Mouse (Mus musculus): ENCODE measurements at regions not wholly inside any gene's neighbourhood (a gene's known extent, or its start where the extent isn't known, plus 50 kb on each side); places are given as distances from the start of the nearest gene placed in this dataset.

- no peak for DNase-seq
Observed at GRCm38 (mm10) chr7:138626061-138626460, 219.8 kb upstream of the Ppp2r2d start.

GRCm38 (mm10) chr7:138620896-138621655, 223.5 kb upstream of the Tcerg1l start:
- DNase-seq = no peak

GRCm38 (mm10) chr7:138620080-138620684, 222.7 kb upstream of the Tcerg1l start:
- DNase-seq = no peak

GRCm38 (mm10) chr7:138616468-138616867, 218.9 kb upstream of the Tcerg1l start:
- DNase-seq = no peak

- no peak for DNase-seq
Observed at GRCm38 (mm10) chr7:138609605-138610004, 212.1 kb upstream of the Tcerg1l start.

- no peak for DNase-seq
Observed at GRCm38 (mm10) chr7:138609124-138609523, 211.6 kb upstream of the Tcerg1l start.

- DNase-seq = no peak
Observed at GRCm38 (mm10) chr7:138606363-138606964, 208.9 kb upstream of the Tcerg1l start.

GRCm38 (mm10) chr7:138605923-138606322, 208.4 kb upstream of the Tcerg1l start:
- DNase-seq = no peak

GRCm38 (mm10) chr7:138601749-138602148, 204.2 kb upstream of the Tcerg1l start:
- no peak for DNase-seq

- DNase-seq = no peak
Observed at GRCm38 (mm10) chr7:138593344-138593743, 195.8 kb upstream of the Tcerg1l start.

- no peak for DNase-seq
Observed at GRCm38 (mm10) chr7:138567352-138567751, 169.8 kb upstream of the Tcerg1l start.

GRCm38 (mm10) chr7:138551629-138552028, 154.1 kb upstream of the Tcerg1l start:
- DNase-seq = no peak

GRCm38 (mm10) chr7:138547881-138548280, 150.4 kb upstream of the Tcerg1l start:
- no peak for DNase-seq

GRCm38 (mm10) chr7:138538048-138538831, 140.7 kb upstream of the Tcerg1l start:
- no peak for DNase-seq

- no peak for DNase-seq
Observed at GRCm38 (mm10) chr7:138526143-138526542, 128.6 kb upstream of the Tcerg1l start.

- no peak for DNase-seq
Observed at GRCm38 (mm10) chr7:138524936-138525335, 127.4 kb upstream of the Tcerg1l start.

- no peak for DNase-seq
Observed at GRCm38 (mm10) chr7:138514171-138514570, 116.6 kb upstream of the Tcerg1l start.

- no peak for DNase-seq
Observed at GRCm38 (mm10) chr7:138505205-138505604, 107.7 kb upstream of the Tcerg1l start.

GRCm38 (mm10) chr7:138503986-138504385, 106.5 kb upstream of the Tcerg1l start:
- no peak for DNase-seq

- no peak for DNase-seq
Observed at GRCm38 (mm10) chr7:138503016-138503415, 105.5 kb upstream of the Tcerg1l start.

- no peak for DNase-seq
Observed at GRCm38 (mm10) chr7:138501347-138502014, 104.0 kb upstream of the Tcerg1l start.

GRCm38 (mm10) chr7:138497771-138498170, 100.2 kb upstream of the Tcerg1l start:
- DNase-seq = no peak

GRCm38 (mm10) chr7:138497202-138497601, 99.7 kb upstream of the Tcerg1l start:
- DNase-seq = no peak

Data from thymus, postnatal 36 days (tissue).